Mouse (Mus musculus) heart, embryonic 11.5 days (tissue): ENCODE measurements around the gene Lrrc49. TPM values are rescaled to one million over a fixed set of nuclear protein-coding genes. Genes with fewer than 3 reads are reported as not detected.

ENCODE experiments used
- ATAC-seq: fragments of 200-750 bp; cut with Nextera tagmentation; replicated peaks from 2 replicates; pipeline ENCODE4 v1.8.0; 2017; ENCODE audit warnings: moderate library complexity; ENCODE audit not compliant: insufficient number of reproducible peaks, low FRiP score, low TSS enrichment
- H3K27ac ChIP-seq: fragments of 300-500 bp; sonication (generic); 2 replicates; pipeline ENCODE4 v1.5.1; 2014; ENCODE audit warnings: mild to moderate bottlenecking, low read depth, low read length
- H3K27me3 ChIP-seq: fragments of 300-500 bp; sonication (generic); 2 replicates; pipeline ENCODE4 v1.6.1; 2014; ENCODE audit warnings: mild to moderate bottlenecking, low read length, mixed read lengths; ENCODE audit not compliant: control insufficient read depth, insufficient read depth
- H3K36me3 ChIP-seq: fragments of 300-500 bp; sonication (generic); 2 replicates; pipeline ENCODE4 v1.6.1; 2014; ENCODE audit warnings: mild to moderate bottlenecking, low read length, moderate library complexity, mixed read lengths; ENCODE audit not compliant: control insufficient read depth, insufficient read depth
- H3K4me1 ChIP-seq: fragments of 300-500 bp; sonication (generic); 2 replicates; pipeline ENCODE4 v1.6.1; 2014; ENCODE audit warnings: low read length; ENCODE audit not compliant: control insufficient read depth, insufficient read depth
- H3K4me2 ChIP-seq: fragments of 300-500 bp; sonication (generic); 2 replicates; pipeline ENCODE4 v1.6.1; 2014; ENCODE audit warnings: mild to moderate bottlenecking, moderate library complexity
- H3K4me3 ChIP-seq: fragments of 300-500 bp; sonication (generic); 2 replicates; pipeline ENCODE4 v1.5.1; 2014; ENCODE audit warnings: low read depth, low read length
- H3K9ac ChIP-seq: fragments of 300-500 bp; sonication (generic); 2 replicates; pipeline ENCODE4 v1.6.1; 2014; ENCODE audit warnings: mild to moderate bottlenecking, low read depth, low read length, moderate library complexity
- H3K9me3 ChIP-seq: fragments of 300-500 bp; sonication (generic); replicated peaks from 2 replicates; pipeline ENCODE4 v1.6.1; 2016; ENCODE audit warnings: low read length; ENCODE audit not compliant: control insufficient read depth
- WGBS: fragments of 180-500 bp; shearing (Covaris S2); extraction: QIAGEN DNeasy Blood & Tissue Kit; methylation state at CpG from one replicate; pipeline ENCODE4 v1.1.7; 2014; ENCODE audit not compliant: insufficient replicate concordance; 5-methylcytosine and 5-hydroxymethylcytosine counted together
- polyA plus RNA-seq: library from polyadenylated mRNA; unstranded; fragments of >200 nt; fragmentation: Nextera tagmentation; extraction: Ambion mirVana; gene quantifications from 2 replicates; pipeline ENCODE4 v1.2.1, GENCODE M21; 2014

Lrrc49 gene
- polyA plus RNA-seq, 1 experiment from 2014 or later, result 9.3 TPM

GRCm38 (mm10) chr9:60692624-60693023, 4.7 kb upstream of the Lrrc49 start:
- WGBS, result 44% methylated on average over 4 of the region's 4 CpGs
- no peak overlapping the region for H3K4me3 ChIP-seq
- no peaks in the 10 kb centered on the region for H3K36me3 ChIP-seq
- no peaks in the 10 kb centered on the region for H3K9me3 ChIP-seq
- H3K4me1 ChIP-seq, result no peaks in the 10 kb centered on the region
- H3K4me2 ChIP-seq, result no peak overlapping the region
- H3K27me3 ChIP-seq, result no peaks in the 10 kb centered on the region
- no peak overlapping the region for H3K9ac ChIP-seq
- H3K27ac ChIP-seq, result no peak overlapping the region
- no peak for ATAC-seq

GRCm38 (mm10) chr9:60687415-60687814, 543 bp downstream of the Lrrc49 start:
- H3K4me3 ChIP-seq, result peak overlapping the region; percentile 67
- H3K27me3 ChIP-seq, result no peaks in the 10 kb centered on the region
- H3K9ac ChIP-seq, result peak overlapping the region; percentile 66
- H3K4me2 ChIP-seq, result peak overlapping the region; percentile 72
- H3K9me3 ChIP-seq, result no peaks in the 10 kb centered on the region
- peak overlapping the region; percentile 54 for H3K27ac ChIP-seq
- H3K36me3 ChIP-seq, result no peaks in the 10 kb centered on the region
- ATAC-seq, result no peak
- H3K4me1 ChIP-seq, result no peaks in the 10 kb centered on the region
- 6% methylated on average over 7 of the region's 7 CpGs for WGBS

GRCm38 (mm10) chr9:60682753-60683152, 5.2 kb downstream of the Lrrc49 start:
- 82% methylated on average over 4 of the region's 4 CpGs for WGBS
- no peak for ATAC-seq

GRCm38 (mm10) chr9:60681005-60681404, 7.0 kb downstream of the Lrrc49 start:
- WGBS, result 85% methylated on average over 3 of the region's 3 CpGs
- Histone ChIP-seq H3K4me1 (no peaks in the 10 kb centered on the region), H3K36me3 (0 out of 2 replicates have a peak, but pooled peaks cover 2% of the 10 kb centered on the region), H3K4me2 (no peak overlapping the region), H3K27ac (no peak overlapping the region), H3K27me3 (no peaks in the 10 kb centered on the region), H3K9ac (no peak overlapping the region), H3K4me3 (no peak overlapping the region), H3K9me3 (no peaks in the 10 kb centered on the region)
- ATAC-seq, result no peak

More at GRCm38 (mm10) chr9:60682753-60683152, 5.2 kb downstream of the Lrrc49 start:
- Histone ChIP-seq H3K27me3 (no peaks in the 10 kb centered on the region), H3K9ac (no peak overlapping the region), H3K4me2 (no peak overlapping the region), H3K4me3 (no peak overlapping the region), H3K36me3 (0 out of 2 replicates have a peak, but pooled peaks cover 2% of the 10 kb centered on the region), H3K27ac (no peak overlapping the region), H3K4me1 (no peaks in the 10 kb centered on the region), H3K9me3 (no peaks in the 10 kb centered on the region)

- no peak overlapping the region for H3K4me2 ChIP-seq
- no peaks in the 10 kb centered on the region for H3K4me1 ChIP-seq
- no peak overlapping the region for H3K4me3 ChIP-seq
- no peak overlapping the region for H3K27ac ChIP-seq
- H3K9ac ChIP-seq, result no peak overlapping the region
- no peak for ATAC-seq
- H3K36me3 ChIP-seq, result 0 out of 2 replicates have a peak, but pooled peaks cover 2% of the 10 kb centered on the region
- H3K27me3 ChIP-seq, result no peaks in the 10 kb centered on the region
- no peaks in the 10 kb centered on the region for H3K9me3 ChIP-seq
- 64% methylated on average over 5 of the region's 5 CpGs for WGBS
Observed at GRCm38 (mm10) chr9:60678913-60679312, 9.0 kb downstream of the Lrrc49 start.

GRCm38 (mm10) chr9:60676429-60676828, 11.5 kb downstream of the Lrrc49 start:
- H3K9me3 ChIP-seq, result no peaks in the 10 kb centered on the region
- no peak overlapping the region for H3K4me3 ChIP-seq
- 85% methylated on average over 4 of the region's 4 CpGs for WGBS
- no peaks in the 10 kb centered on the region for H3K4me1 ChIP-seq
- H3K27ac ChIP-seq, result no peak overlapping the region
- H3K36me3 ChIP-seq, result no peaks in the 10 kb centered on the region
- H3K4me2 ChIP-seq, result no peak overlapping the region
- H3K27me3 ChIP-seq, result no peaks in the 10 kb centered on the region
- ATAC-seq, result no peak
- H3K9ac ChIP-seq, result no peak overlapping the region

GRCm38 (mm10) chr9:60674780-60675179, 13.2 kb downstream of the Lrrc49 start:
- no peak overlapping the region for H3K9ac ChIP-seq
- H3K4me3 ChIP-seq, result no peak overlapping the region
- H3K36me3 ChIP-seq, result no peaks in the 10 kb centered on the region
- H3K4me2 ChIP-seq, result no peak overlapping the region
- H3K9me3 ChIP-seq, result no peaks in the 10 kb centered on the region
- H3K27ac ChIP-seq, result no peak overlapping the region
- H3K4me1 ChIP-seq, result no peaks in the 10 kb centered on the region
- no peak for ATAC-seq
- H3K27me3 ChIP-seq, result no peaks in the 10 kb centered on the region

- H3K27ac ChIP-seq, result no peak overlapping the region
- no peak for ATAC-seq
- H3K9ac ChIP-seq, result no peak overlapping the region
- H3K36me3 ChIP-seq, result no peaks in the 10 kb centered on the region
- WGBS, result 84% methylated on average over 6 of the region's 6 CpGs
- H3K4me1 ChIP-seq, result no peaks in the 10 kb centered on the region
- H3K4me2 ChIP-seq, result no peak overlapping the region
- no peak overlapping the region for H3K4me3 ChIP-seq
- H3K9me3 ChIP-seq, result no peaks in the 10 kb centered on the region
- no peaks in the 10 kb centered on the region for H3K27me3 ChIP-seq
Observed at GRCm38 (mm10) chr9:60672568-60672967, 15.4 kb downstream of the Lrrc49 start.

GRCm38 (mm10) chr9:60668886-60669285, 19.1 kb downstream of the Lrrc49 start:
- H3K4me2 ChIP-seq, result no peak overlapping the region
- no peak for ATAC-seq
- 80% methylated on average over 6 of the region's 6 CpGs for WGBS

More at GRCm38 (mm10) chr9:60668886-60669285, 19.1 kb downstream of the Lrrc49 start:
- Histone ChIP-seq H3K36me3 (no peaks in the 10 kb centered on the region), H3K4me1 (no peaks in the 10 kb centered on the region), H3K27ac (no peak overlapping the region), H3K4me3 (no peak overlapping the region), H3K27me3 (no peaks in the 10 kb centered on the region), H3K9ac (no peak overlapping the region), H3K9me3 (no peaks in the 10 kb centered on the region)
